Mouse (Mus musculus): ENCODE data around the gene Lgsn. TPM values are rescaled to one million over a fixed set of nuclear protein-coding genes. Genes with fewer than 3 reads are reported as not detected.

Gene Lgsn
- not detected in 2 replicates for polyA plus RNA-seq (2012; rRNA removed)

- no peak for DNase-seq (ENCODE audit: low read depth, low spot score)
- WGBS, result 69% methylated on average over 5 of the region's 5 CpGs
Observed at GRCm38 (mm10) chr1:31176101-31176500, at the start of gene Lgsn. TSS of gene Lgsn (plus strand) at chr1:31176401.

DNA sequence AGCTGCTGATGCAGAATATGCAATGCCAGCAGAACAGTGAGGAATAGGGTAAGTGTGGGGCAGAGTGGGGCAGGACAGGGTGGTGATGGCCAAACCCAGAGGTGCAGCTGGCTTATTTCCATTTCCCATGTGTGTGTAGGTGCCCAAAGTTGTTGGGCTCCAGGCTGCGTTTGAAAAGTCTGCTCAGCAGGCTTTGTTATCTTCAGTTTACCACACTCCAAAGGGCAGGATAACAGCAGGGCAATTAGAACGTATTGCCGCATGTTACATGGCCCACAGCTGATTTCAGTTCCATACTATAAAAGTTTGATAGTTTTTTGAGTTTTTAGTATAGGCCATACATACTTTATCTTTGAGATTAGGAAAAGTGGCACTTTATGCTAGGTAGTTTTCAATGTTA lies 37.8 kb upstream of the Lgsn start:
- peak; percentile 55 for DNase-seq (ENCODE audit: low read depth, low spot score)
- 41% methylated on average over 3 of the region's 3 CpGs for WGBS

- DNase-seq (ENCODE audit: low read depth, low spot score), result no peak
- 62% methylated on average over 8 of the region's 8 CpGs for WGBS
Observed at GRCm38 (mm10) chr1:31142288-31143094, 33.7 kb upstream of the Lgsn start.

DNA sequence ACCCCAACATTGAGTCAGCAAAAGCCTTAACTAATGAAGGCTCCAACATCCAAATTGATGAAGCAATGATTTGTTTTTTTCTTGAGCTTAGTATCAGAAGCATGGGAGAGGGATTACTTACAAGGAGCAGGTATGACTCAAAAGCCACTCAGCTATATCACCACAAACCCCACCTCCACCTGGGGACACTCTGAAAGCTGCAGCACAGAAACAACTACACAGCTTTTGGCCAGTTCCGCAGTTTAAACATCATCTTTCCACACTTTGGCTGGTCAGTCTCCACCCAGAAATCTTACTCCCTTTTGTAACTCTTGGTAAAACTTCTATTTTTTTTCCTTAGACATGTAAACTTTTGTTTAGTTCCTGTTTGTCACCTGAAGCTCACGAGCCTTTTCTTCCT lies 32.6 kb upstream of the Lgsn start:
- 78% methylated on average over 2 of the region's 2 CpGs for WGBS
- no peak for DNase-seq (ENCODE audit: low read depth, low spot score)

DNA sequence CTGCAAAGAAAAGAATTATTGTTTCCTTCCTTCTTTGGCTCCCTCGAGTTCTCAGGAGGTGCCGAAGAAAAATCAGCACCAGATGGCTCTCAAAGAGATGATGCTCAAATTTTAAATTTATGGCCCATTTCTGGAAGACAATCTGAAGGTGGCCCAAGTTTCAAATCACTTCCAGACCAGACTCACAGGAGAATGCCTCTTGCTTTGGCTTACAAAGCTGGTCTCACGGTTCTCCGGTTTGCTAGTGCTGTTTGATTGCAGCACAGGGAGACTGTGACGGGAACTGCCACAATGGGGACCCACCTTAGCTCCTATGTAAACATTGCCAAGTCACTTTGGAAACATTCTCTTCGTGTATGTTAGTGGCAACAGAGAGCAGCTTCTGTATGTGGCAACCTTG lies 26.5 kb upstream of the Lgsn start:
- 20% methylated on average over 6 of the region's 6 CpGs for WGBS
- no peak for DNase-seq (ENCODE audit: low read depth, low spot score)

DNA sequence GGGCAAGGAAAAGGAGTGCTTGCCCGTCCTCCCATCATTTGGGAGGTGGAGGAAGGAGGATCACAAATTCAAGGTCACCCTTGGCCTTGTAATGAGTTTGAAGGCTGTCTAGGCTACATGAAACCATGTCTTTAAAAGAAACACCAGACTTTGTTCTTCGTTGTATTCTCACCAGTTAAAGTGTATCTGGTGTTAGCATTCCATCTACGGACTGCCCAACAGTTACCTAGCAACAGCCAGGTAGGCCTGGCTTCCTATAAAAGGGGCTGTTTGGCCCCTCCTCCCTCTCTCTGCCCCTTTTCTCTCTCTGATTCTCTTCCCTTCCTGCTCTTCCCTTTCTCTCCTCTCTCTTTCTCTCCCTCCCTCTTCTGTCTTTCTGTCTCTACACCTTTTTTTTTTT lies 25.7 kb upstream of the Lgsn start:
- no peak for DNase-seq (ENCODE audit: low read depth, low spot score)
- WGBS, result 62% methylated on average over 3 of the region's 3 CpGs

GRCm38 (mm10) chr1:31152799-31153426 lies 23.3 kb upstream of the Lgsn start:
- no peak for DNase-seq (ENCODE audit: low read depth, low spot score)
- 24% methylated on average over 2 of the region's 2 CpGs for WGBS

DNA sequence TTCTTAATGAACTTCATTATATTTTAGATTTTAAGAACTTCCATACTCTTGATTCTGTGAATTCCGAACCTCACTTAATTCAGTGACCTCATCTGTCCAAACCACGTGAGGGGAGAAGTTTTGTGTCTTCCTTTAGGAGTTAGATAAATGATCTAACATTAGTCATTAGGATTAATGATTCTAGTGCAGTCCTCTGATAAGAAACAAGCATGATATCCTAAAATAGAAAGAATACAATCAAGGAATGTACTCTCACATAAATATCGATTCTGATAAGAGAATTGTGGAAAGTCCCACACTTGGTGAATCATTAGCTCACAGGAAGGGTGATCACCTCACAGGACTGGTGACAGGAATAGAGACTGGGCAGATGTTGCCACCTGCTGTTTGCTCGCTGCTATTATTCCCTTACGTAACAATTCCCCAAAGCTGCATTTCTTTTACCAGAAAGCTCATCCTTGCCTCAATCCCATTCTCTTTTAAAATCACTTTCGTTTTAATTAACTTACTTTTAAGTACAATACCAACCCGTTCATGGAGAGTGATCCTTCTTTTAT lies 22.3 kb upstream of the Lgsn start:
- WGBS, result 4% methylated on average over 7 of the region's 7 CpGs
- DNase-seq (ENCODE audit: low read depth, low spot score), result peak; percentile 54

GRCm38 (mm10) chr1:31156185-31156584 lies 20.0 kb upstream of the Lgsn start:
- DNase-seq (ENCODE audit: low read depth, low spot score), result no peak
- WGBS, result 26% methylated on average over 2 of the region's 2 CpGs

- no peak for DNase-seq (ENCODE audit: low read depth, low spot score)
- 76% methylated on average over 2 of the region's 2 CpGs for WGBS
Observed at GRCm38 (mm10) chr1:31156884-31157283, 19.3 kb upstream of the Lgsn start.

DNA sequence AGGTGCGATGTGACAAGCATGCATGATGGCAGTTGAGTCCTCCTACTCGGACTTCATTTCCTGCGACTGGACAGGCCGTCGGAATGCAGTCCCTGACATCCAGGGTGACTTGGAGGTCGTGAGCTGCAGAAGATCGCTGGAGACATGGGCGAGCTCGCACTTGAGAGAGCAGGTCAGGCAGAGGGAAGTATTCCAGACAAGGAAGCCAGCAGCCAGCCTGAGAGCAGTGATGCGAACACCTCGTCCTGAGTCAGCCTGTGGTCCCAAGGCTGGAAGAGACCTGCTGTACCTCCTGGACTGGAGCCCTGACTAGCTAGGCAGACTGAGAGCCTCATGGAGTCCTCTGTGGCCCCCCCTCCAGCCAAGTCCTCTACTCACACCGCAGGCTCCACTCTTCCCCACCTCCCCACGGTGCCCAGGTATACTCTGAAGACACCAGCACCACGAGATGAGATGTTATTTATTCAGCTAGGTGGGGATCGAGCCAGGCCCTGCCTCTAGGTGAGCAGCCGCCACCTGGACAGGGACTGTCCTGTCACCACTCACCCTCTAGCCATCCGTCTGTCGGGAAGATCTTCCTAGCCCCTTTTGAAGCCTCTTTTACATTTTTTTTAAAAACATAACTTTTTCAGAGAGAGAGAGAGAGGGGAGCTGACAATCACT lies 11.5 kb upstream of the Lgsn start:
- no peak for DNase-seq (ENCODE audit: low read depth, low spot score)
- 50% methylated on average over 18 of the region's 18 CpGs for WGBS

DNA sequence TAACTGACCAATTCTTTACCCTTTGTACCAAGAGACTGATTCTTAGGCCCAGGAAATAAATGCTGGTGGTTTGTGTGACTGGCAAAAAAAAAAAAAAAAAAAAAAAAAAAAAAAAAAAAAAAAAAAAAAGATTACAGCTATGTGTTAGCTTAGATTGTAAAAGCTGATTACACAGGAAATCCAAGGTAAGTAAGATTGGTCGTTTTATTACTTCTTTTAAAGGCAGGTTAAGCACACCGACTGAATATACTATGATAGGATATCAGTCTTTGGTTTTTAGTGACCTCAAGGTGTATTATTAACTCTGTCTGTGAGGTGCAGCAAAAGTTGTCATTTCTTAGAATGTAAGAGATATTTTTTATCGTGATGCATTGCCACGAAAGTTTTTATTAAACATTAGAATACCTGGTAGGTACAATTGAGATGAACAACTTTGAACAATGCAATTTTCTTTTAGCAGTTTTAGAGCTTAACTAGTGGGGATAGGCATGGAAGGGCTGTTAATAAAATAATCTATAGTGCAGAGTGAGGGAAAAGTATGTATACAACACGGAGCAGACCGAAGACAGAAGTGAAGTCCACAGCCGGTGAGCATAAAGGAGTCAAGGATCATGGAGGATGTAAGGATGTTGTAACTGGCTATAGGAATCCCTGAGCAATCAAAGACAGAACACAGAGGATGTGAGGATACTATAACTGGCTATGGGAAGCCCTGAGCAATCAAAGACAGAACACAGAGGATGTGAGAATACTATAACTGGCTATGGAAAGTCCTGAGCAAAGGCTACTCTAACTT lies 10.7 kb upstream of the Lgsn start:
- no peak for DNase-seq (ENCODE audit: low read depth, low spot score)
- 31% methylated on average over 7 of the region's 7 CpGs for WGBS

DNA sequence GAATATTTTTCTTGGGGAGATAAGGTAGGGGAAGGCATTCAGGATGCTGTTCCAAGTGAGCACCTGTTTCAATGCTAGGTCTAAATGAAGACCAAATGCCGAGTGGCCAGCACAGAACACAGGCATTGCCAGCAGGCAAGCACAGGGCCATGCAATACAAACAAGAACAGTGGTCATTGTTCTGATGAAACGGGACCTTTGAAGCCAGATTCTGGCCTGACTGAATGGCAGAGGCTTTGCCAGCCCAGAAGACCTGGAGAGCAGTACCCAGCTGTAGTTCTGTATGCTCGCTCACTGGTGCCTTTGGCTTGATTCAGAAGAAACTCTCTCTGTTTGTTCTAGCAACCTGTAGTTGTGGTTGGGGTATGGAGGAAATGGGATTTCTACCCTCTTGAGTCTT lies 800 bp upstream of the Lgsn start:
- DNase-seq (ENCODE audit: low read depth, low spot score), result no peak
- WGBS, result 64% methylated on average over 3 of the region's 3 CpGs

GRCm38 (mm10) chr1:31178264-31178663 lies 2.1 kb downstream of the Lgsn start:
- WGBS, result 75% methylated on average over 1 of the region's 1 CpGs
- DNase-seq (ENCODE audit: low read depth, low spot score), result no peak

GRCm38 (mm10) chr1:31190237-31190866 lies 14.2 kb downstream of the Lgsn start:
- 72% methylated on average over 10 of the region's 10 CpGs for WGBS

GRCm38 (mm10) chr1:31195633-31196032 lies 19.4 kb downstream of the Lgsn start:
- WGBS, result 78% methylated on average over 1 of the region's 1 CpGs

More at GRCm38 (mm10) chr1:31190237-31190866, 14.2 kb downstream of the Lgsn start:
- no peak for DNase-seq (ENCODE audit: low read depth, low spot score)

DNA sequence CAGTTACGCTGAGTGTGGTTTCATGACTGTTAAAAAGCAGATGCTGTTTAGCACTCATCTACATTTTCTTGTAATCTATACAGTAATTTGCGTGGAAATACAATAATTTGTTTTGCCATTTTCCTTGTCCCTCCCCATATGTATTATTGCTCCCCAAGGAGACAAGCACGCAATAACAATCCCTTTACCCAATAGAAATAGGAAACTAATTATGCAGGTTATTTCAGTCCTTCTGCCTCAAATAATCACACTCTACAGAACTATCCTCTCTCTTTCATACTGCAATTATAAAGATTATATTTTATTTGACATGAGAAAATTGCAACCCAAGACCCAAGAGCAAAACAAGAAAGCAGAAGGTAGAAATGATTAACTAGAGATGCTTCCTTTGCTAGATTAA lies 20.8 kb downstream of the Lgsn start:
- WGBS, result 89% methylated on average over 3 of the region's 3 CpGs
- DNase-seq (ENCODE audit: low read depth, low spot score), result no peak

More at GRCm38 (mm10) chr1:31195633-31196032, 19.4 kb downstream of the Lgsn start:
- no peak for DNase-seq (ENCODE audit: low read depth, low spot score)

GRCm38 (mm10) chr1:31203771-31204170 lies 27.6 kb downstream of the Lgsn start:
- WGBS, result 89% methylated on average over 10 of the region's 10 CpGs
- DNase-seq (ENCODE audit: low read depth, low spot score), result no peak

GRCm38 (mm10) chr1:31205346-31205745 lies 29.1 kb downstream of the Lgsn start:
- no peak for DNase-seq (ENCODE audit: low read depth, low spot score)
- WGBS, result 79% methylated on average over 7 of the region's 7 CpGs

All from large intestine, adult 2 months (tissue).